Mouse (Mus musculus) G1E (cell line): ENCODE data around the gene Sctr.

Experiments used
- CTCF ChIP-seq: IDR thresholded peaks from 2 replicates; pipeline ENCODE4 v1.5.1; 2012; ENCODE audit warnings: low read depth, low read length, inconsistent platforms, mixed read lengths
- GATA1 ChIP-seq: IDR thresholded peaks from 2 replicates; pipeline ENCODE4 v1.6.1; 2012; ENCODE audit warnings: borderline replicate concordance, low read length, inconsistent platforms, mixed read lengths
- TAL1 ChIP-seq: conservative IDR thresholded peaks from 2 replicates; pipeline ENCODE4 v1.6.1; 2012; ENCODE audit warnings: low read depth, low read length, inconsistent platforms, mixed read lengths

DNA sequence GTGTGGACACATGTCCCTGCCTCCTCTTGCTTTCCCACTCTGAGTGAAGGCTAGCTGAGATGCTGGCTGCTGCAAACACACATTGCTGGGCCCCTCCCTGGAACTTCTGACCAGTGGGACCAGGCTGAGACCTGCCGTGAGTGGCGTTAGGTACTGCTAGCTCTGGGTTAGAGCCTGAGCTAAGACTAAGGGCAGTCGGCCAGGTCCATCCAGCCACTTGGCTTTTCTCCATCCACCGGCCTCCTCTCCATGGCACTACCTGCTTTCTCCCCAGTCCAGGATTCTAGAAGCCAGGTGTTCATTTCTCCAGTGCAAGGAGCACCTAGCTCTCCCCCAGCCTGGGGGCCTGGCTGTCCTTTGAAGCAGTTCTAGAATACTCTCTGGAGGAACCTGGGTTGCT is 68.2 kb downstream of the Sctr start:
- TF ChIP-seq CTCF = no peak
- no peak for TF ChIP-seq GATA1
- no peak for TF ChIP-seq TAL1
